Mouse (Mus musculus): ENCODE data around the gene Exosc10. TPM values are rescaled to one million over a fixed set of nuclear protein-coding genes. Genes with fewer than 3 reads are reported as not detected.
A peak's percentile ranks its signal among the peaks of the same experiment; 100 is the strongest.

Gene Exosc10
- polyA plus RNA-seq, 2 experiments = 70.2 to 92.8 TPM

DNA sequence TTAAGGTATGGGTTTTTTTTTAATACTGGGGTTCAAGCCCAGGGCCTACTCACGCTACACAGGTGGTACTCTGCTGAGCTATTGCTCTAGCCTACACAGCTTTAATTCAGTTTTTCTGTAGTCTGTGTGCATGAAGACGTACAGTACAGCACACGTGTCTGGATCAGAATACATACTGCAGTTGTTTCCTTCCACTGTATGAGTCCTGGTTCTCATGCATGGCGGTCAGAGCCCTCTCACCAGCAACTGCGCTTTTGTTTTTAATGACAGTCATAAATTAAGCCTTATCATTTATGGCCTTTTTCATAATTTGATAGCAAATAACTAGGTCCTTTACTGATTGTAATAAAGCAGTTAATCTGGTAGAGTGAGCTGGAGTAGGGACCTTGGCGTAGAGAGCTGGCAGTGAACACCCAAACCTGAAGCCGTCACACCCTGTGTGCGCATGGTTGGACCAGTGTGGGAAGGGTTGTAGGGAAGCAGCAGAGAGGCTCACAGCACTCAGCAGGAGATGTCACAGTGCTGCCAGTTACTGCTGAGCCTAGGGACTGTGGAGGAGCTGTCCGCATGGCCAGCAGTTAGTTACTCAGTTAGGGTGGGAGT is 12.6 kb downstream of the Exosc10 start:
- Histone ChIP-seq H3K9me3 (ENCODE audit: control insufficient read depth, low read length) (no peaks in the 10 kb centered on the region), H3K36me3 (ENCODE audit: control insufficient read depth, insufficient read depth, low read length) (peaks cover 97% of the 10 kb centered on the region), H3K4me1 (ENCODE audit: control insufficient read depth, insufficient read depth, low read length) (no peaks in the 10 kb centered on the region), H3K27me3 (ENCODE audit: control insufficient read depth, insufficient read depth, low read length) (no peaks in the 10 kb centered on the region), H3K27ac (replicated peaks; ENCODE audit: low read depth, low read length) (no peak overlapping the region), H3K4me3 (replicated peaks; ENCODE audit: low read length) (no peak overlapping the region), H3K4me2 (replicated peaks; ENCODE audit: low read depth, low read length, severe bottlenecking) (no peak overlapping the region), H3K9ac (ENCODE audit: low read depth, low read length, severe bottlenecking) (no peak overlapping the region)
- 95% methylated on average over 9 of the region's 9 CpGs for WGBS
- ATAC-seq (ENCODE audit: low FRiP score, low read depth) (no peak; the same call in 1 of the 2 replicates), DNase-seq (ENCODE audit: low spot score) (no peak)
- TF ChIP-seq POLR2A (IDR thresholded peaks at IDR 0.05; ENCODE audit: borderline replicate concordance, extremely low read depth, insufficient read depth, insufficient read length) = no peak

GRCm38 (mm10) chr4:148573222-148573621 is 15.0 kb downstream of the Exosc10 start:
- H3K9ac ChIP-seq (ENCODE audit: low read depth, low read length, severe bottlenecking) = no peak overlapping the region
- H3K36me3 ChIP-seq (ENCODE audit: control insufficient read depth, insufficient read depth, low read length) = peaks cover 98% of the 10 kb centered on the region
- WGBS = 91% methylated on average over 7 of the region's 7 CpGs
- H3K4me1 ChIP-seq (ENCODE audit: control insufficient read depth, insufficient read depth, low read length) = no peaks in the 10 kb centered on the region
- no peaks in the 10 kb centered on the region for H3K9me3 ChIP-seq (ENCODE audit: control insufficient read depth, low read length)
- ATAC-seq (ENCODE audit: low FRiP score, low read depth) (no peak), DNase-seq (ENCODE audit: low spot score) (no peak)
- TF ChIP-seq POLR2A (IDR thresholded peaks at IDR 0.05; ENCODE audit: borderline replicate concordance, extremely low read depth, insufficient read depth, insufficient read length) = no peak
- no peaks in the 10 kb centered on the region for H3K27me3 ChIP-seq (ENCODE audit: control insufficient read depth, insufficient read depth, low read length)
- no peak overlapping the region for H3K4me2 ChIP-seq (replicated peaks; ENCODE audit: low read depth, low read length, severe bottlenecking)
- H3K27ac ChIP-seq (replicated peaks; ENCODE audit: low read depth, low read length) = no peak overlapping the region
- H3K4me3 ChIP-seq (replicated peaks; ENCODE audit: low read length) = no peak overlapping the region

DNA sequence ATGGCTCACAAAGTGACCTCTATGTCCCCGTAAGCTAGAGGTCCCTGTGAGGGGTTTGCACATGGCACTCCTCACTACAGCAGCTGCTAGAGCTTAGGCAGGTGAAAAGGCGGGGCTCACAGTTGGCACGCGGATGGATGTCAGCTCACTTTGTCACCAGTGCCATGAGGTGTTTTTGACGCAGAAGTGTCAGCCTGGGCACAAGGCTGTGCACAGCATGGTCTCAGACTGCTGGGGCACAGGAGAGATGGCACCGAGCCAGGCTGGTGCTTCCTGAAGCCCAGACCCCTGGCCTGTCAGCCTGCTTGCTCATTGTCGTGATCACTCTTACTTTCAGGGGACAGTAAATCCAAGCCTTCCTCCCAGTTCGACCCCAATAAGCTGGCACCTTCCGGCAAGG is 22.5 kb downstream of the Exosc10 start:
- ATAC-seq (ENCODE audit: low FRiP score, low read depth) (0 out of 2 replicates have a peak, but pooled peaks have one; percentile 21), DNase-seq (ENCODE audit: low spot score) (no peak)
- 86% methylated on average over 9 of the region's 9 CpGs for WGBS
- Histone ChIP-seq H3K27me3 (ENCODE audit: control insufficient read depth, insufficient read depth, low read length) (no peaks in the 10 kb centered on the region), H3K9me3 (ENCODE audit: control insufficient read depth, low read length) (no peaks in the 10 kb centered on the region), H3K36me3 (ENCODE audit: control insufficient read depth, insufficient read depth, low read length) (peaks cover 76% of the 10 kb centered on the region), H3K4me3 (replicated peaks; ENCODE audit: low read length) (no peak overlapping the region), H3K9ac (ENCODE audit: low read depth, low read length, severe bottlenecking) (no peak overlapping the region), H3K4me2 (replicated peaks; ENCODE audit: low read depth, low read length, severe bottlenecking) (no peak overlapping the region), H3K4me1 (ENCODE audit: control insufficient read depth, insufficient read depth, low read length) (no peaks in the 10 kb centered on the region), H3K27ac (replicated peaks; ENCODE audit: low read depth, low read length) (no peak overlapping the region)
- no peak for TF ChIP-seq POLR2A (IDR thresholded peaks at IDR 0.05; ENCODE audit: borderline replicate concordance, extremely low read depth, insufficient read depth, insufficient read length)

GRCm38 (mm10) chr4:148581422-148581821 is 23.2 kb downstream of the Exosc10 start:
- DNase-seq (ENCODE audit: low spot score) (no peak), ATAC-seq (ENCODE audit: low FRiP score, low read depth) (no peak)
- no peak for TF ChIP-seq POLR2A (IDR thresholded peaks at IDR 0.05; ENCODE audit: borderline replicate concordance, extremely low read depth, insufficient read depth, insufficient read length)
- Histone ChIP-seq H3K27me3 (ENCODE audit: control insufficient read depth, insufficient read depth, low read length) (no peaks in the 10 kb centered on the region), H3K36me3 (ENCODE audit: control insufficient read depth, insufficient read depth, low read length) (peaks cover 70% of the 10 kb centered on the region), H3K4me1 (ENCODE audit: control insufficient read depth, insufficient read depth, low read length) (no peaks in the 10 kb centered on the region), H3K4me3 (replicated peaks; ENCODE audit: low read length) (no peak overlapping the region), H3K4me2 (replicated peaks; ENCODE audit: low read depth, low read length, severe bottlenecking) (no peak overlapping the region), H3K9ac (ENCODE audit: low read depth, low read length, severe bottlenecking) (no peak overlapping the region), H3K9me3 (ENCODE audit: control insufficient read depth, low read length) (no peaks in the 10 kb centered on the region), H3K27ac (replicated peaks; ENCODE audit: low read depth, low read length) (no peak overlapping the region)
- 88% methylated on average over 5 of the region's 5 CpGs for WGBS

GRCm38 (mm10) chr4:148583257-148583656 is 25.0 kb downstream of the Exosc10 start:
- no peaks in the 10 kb centered on the region for H3K4me1 ChIP-seq (ENCODE audit: control insufficient read depth, insufficient read depth, low read length)
- H3K4me2 ChIP-seq (replicated peaks; ENCODE audit: low read depth, low read length, severe bottlenecking) = no peak overlapping the region
- WGBS = 70% methylated on average over 4 of the region's 4 CpGs
- H3K9ac ChIP-seq (ENCODE audit: low read depth, low read length, severe bottlenecking) = no peak overlapping the region
- no peak for TF ChIP-seq POLR2A (IDR thresholded peaks at IDR 0.05; ENCODE audit: borderline replicate concordance, extremely low read depth, insufficient read depth, insufficient read length)
- ATAC-seq (ENCODE audit: low FRiP score, low read depth) = no peak
- no peaks in the 10 kb centered on the region for H3K27me3 ChIP-seq (ENCODE audit: control insufficient read depth, insufficient read depth, low read length)
- H3K36me3 ChIP-seq (ENCODE audit: control insufficient read depth, insufficient read depth, low read length) = peaks cover 52% of the 10 kb centered on the region
- H3K4me3 ChIP-seq (replicated peaks; ENCODE audit: low read length) = no peak overlapping the region
- H3K9me3 ChIP-seq (ENCODE audit: control insufficient read depth, low read length) = no peaks in the 10 kb centered on the region
- no peak overlapping the region for H3K27ac ChIP-seq (replicated peaks; ENCODE audit: low read depth, low read length)
- DNase-seq (ENCODE audit: low spot score) = no peak
